Mouse (Mus musculus): Measurements from ENCODE around the gene Plcz1.
A peak's percentile ranks its signal among the peaks of the same experiment; 100 is the strongest.

Gene Plcz1

GRCm38 (mm10) chr6:140041357-140041756 lies at the start of gene Plcz1:
Gene Plcz1 (minus strand): TSS chr6:140041457.
- ATAC-seq (ENCODE audit: low TSS enrichment): no peak

- ATAC-seq (ENCODE audit: low TSS enrichment): no peak
Measured at GRCm38 (mm10) chr6:140089855-140090254, 48.6 kb upstream of the Plcz1 start.

- peak; percentile 77 for ATAC-seq (ENCODE audit: low TSS enrichment)
Measured at GRCm38 (mm10) chr6:140081739-140082138, 40.5 kb upstream of the Plcz1 start.

GRCm38 (mm10) chr6:140080933-140081332 lies 39.7 kb upstream of the Plcz1 start:
- ATAC-seq (ENCODE audit: low TSS enrichment): no peak

- peak; percentile 96 for ATAC-seq (ENCODE audit: low TSS enrichment)
Measured at GRCm38 (mm10) chr6:140069177-140069576, 27.9 kb upstream of the Plcz1 start.

GRCm38 (mm10) chr6:140054271-140054928 lies 13.1 kb upstream of the Plcz1 start:
- ATAC-seq (ENCODE audit: low TSS enrichment): peak; percentile 83

GRCm38 (mm10) chr6:140051476-140051875 lies 10.2 kb upstream of the Plcz1 start:
- no peak for ATAC-seq (ENCODE audit: low TSS enrichment)

GRCm38 (mm10) chr6:140040952-140041351 lies 305 bp downstream of the Plcz1 start, which contains the start of gene Capza3:
Gene Capza3 (plus strand): TSS chr6:140041252.
- ATAC-seq (ENCODE audit: low TSS enrichment): no peak

- ATAC-seq (ENCODE audit: low TSS enrichment): no peak
Measured at GRCm38 (mm10) chr6:140024404-140024803, 16.9 kb downstream of the Plcz1 start.

GRCm38 (mm10) chr6:140005181-140005580 lies 36.1 kb downstream of the Plcz1 start:
- ATAC-seq (ENCODE audit: low TSS enrichment): no peak

- no peak for ATAC-seq (ENCODE audit: low TSS enrichment)
Measured at GRCm38 (mm10) chr6:139989597-139989996, 51.7 kb downstream of the Plcz1 start.

GRCm38 (mm10) chr6:139989075-139989474 lies 52.2 kb downstream of the Plcz1 start:
- ATAC-seq (ENCODE audit: low TSS enrichment): 0 out of 2 replicates have a peak, but pooled peaks have one; percentile 23

GRCm38 (mm10) chr6:139986564-139986963 lies 54.7 kb downstream of the Plcz1 start:
- ATAC-seq (ENCODE audit: low TSS enrichment): no peak

- ATAC-seq (ENCODE audit: low TSS enrichment): peak; percentile 56; the same call in 1 of the 2 replicates
Measured at GRCm38 (mm10) chr6:139984069-139984468, 57.2 kb downstream of the Plcz1 start.

- ATAC-seq (ENCODE audit: low TSS enrichment): no peak
Measured at GRCm38 (mm10) chr6:139981061-139981460, 60.2 kb downstream of the Plcz1 start.

GRCm38 (mm10) chr6:139978114-139978513 lies 63.1 kb downstream of the Plcz1 start:
- ATAC-seq (ENCODE audit: low TSS enrichment): peak; percentile 94

GRCm38 (mm10) chr6:139974668-139975067 lies 66.6 kb downstream of the Plcz1 start:
- peak; percentile 55; the same call in 1 of the 2 replicates for ATAC-seq (ENCODE audit: low TSS enrichment)

GRCm38 (mm10) chr6:139971608-139972298 lies 69.5 kb downstream of the Plcz1 start:
- ATAC-seq (ENCODE audit: low TSS enrichment): no peak

- ATAC-seq (ENCODE audit: low TSS enrichment): peak; percentile 77; the same call in 1 of the 2 replicates
Measured at GRCm38 (mm10) chr6:139966684-139967083, 74.6 kb downstream of the Plcz1 start.

- no peak for ATAC-seq (ENCODE audit: low TSS enrichment)
Measured at GRCm38 (mm10) chr6:139964895-139965294, 76.4 kb downstream of the Plcz1 start.

GRCm38 (mm10) chr6:139963775-139964174 lies 77.5 kb downstream of the Plcz1 start:
- ATAC-seq (ENCODE audit: low TSS enrichment): no peak

- ATAC-seq (ENCODE audit: low TSS enrichment): peak; percentile 73
Measured at GRCm38 (mm10) chr6:139957531-139958241, 83.6 kb downstream of the Plcz1 start.

Measured in frontal cortex, adult (tissue).